Mouse (Mus musculus): Measurements from ENCODE around the gene Ldlrad3.

Ldlrad3 gene

DNA sequence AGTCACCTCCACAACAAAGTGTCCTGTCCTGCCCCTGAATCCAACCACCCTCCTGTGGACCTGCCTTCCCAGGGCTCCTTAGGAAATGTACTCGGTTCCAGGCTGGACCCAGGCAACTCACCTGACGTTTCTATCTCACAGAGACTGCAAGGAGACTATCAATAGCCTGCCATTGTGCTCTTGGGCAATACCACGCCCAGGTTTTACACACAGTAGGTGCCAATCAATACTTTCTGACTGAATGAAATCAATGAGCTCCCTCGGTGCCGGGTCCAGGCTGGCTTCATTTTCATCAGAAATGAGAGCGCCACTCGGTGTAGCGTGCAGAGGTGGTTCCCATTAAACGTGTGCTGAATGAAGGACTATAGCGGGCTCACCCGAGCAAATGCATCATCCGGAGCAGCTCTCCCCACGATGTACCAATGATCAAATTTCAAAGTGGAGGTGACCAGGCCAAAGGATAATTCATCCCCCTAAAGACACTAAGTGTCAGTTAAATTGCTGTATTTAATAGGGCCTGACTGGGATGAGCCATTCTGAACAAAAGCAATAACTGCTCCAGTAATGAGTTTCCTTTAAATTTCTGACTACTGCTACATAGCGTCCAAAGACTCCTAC lies 43.4 kb downstream of the Ldlrad3 start:
- 85% methylated on average over 14 of the region's 14 CpGs for WGBS

DNA sequence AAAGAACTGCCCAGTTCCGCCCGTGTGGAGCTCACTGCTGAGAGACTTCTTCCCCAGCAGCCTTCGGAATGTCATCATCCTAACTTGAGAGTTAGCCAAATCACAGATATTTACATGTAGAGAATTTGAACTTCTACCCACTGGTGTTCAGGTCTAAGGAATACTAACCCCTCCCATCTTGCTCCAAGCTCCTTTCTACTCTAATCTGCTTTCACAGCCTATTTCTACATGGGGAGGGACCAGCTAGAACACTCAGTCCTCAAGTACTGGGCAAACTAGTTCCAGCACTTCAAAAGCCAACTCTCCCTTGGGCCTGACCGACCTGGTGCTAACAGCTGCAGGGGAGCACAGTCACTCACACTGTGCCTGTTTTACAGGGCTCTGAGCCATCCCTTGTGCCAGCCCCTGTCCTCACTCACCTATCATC lies 44.0 kb downstream of the Ldlrad3 start:
- WGBS: 58% methylated on average over 4 of the region's 4 CpGs

DNA sequence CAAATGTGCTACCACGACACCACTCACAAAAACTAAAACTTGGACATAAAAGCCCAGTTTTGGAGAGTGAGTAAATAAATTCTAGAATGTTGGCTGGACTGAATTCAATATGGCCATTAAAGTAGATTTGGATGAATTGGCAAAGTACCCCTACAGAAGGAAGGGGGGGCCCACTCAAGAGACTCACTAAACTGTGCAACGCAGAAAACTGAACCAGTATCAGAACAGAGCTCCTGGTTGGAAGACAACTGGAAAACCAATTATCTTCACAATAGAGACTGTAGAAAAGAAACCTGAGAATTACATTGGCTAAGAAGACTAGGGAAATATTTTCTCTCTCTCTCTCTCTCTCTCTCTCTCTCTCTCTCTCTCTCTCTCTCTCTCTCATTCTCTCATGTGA lies 45.0 kb downstream of the Ldlrad3 start:
- 91% methylated on average over 2 of the region's 2 CpGs for WGBS

DNA sequence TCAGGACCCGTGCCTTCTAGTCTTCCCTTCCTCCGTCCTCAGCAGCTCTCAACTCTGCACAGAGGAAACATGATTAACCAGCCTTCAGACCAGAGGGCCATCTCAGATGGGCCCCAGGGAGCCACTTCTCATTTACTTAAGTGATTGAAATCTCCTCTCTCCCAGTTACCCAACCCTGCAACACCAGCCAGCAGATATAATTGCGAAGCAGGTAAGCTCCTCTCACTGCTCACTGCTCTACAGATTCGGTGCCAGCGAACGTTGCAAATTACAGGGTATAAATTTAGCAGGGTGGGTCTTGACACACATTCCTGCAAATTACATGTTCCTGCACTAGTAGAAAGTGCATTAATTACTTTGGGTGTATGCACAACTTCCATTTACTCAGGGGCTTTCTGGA lies 48.3 kb downstream of the Ldlrad3 start:
- WGBS: 61% methylated on average over 6 of the region's 6 CpGs

DNA sequence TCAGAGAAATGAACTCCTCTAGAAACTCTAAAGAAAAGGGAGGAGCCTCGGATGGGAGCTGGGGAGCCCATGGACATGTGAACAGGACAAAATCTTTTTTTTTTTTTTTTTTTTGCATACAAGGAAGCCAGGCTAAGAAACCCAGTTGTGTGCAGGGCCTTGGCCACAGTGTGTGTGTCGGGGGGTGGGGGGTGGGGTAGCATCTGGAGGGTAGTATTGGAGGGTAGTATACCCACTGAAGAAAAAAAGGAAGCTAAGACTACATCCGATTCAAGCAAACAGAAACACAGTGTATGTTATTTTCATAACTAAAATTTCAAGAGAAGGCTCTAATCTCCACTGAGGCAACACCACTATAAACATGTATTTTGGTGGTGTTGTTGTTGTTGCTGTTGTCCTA lies 50.0 kb downstream of the Ldlrad3 start:
- 80% methylated on average over 3 of the region's 3 CpGs for WGBS

DNA sequence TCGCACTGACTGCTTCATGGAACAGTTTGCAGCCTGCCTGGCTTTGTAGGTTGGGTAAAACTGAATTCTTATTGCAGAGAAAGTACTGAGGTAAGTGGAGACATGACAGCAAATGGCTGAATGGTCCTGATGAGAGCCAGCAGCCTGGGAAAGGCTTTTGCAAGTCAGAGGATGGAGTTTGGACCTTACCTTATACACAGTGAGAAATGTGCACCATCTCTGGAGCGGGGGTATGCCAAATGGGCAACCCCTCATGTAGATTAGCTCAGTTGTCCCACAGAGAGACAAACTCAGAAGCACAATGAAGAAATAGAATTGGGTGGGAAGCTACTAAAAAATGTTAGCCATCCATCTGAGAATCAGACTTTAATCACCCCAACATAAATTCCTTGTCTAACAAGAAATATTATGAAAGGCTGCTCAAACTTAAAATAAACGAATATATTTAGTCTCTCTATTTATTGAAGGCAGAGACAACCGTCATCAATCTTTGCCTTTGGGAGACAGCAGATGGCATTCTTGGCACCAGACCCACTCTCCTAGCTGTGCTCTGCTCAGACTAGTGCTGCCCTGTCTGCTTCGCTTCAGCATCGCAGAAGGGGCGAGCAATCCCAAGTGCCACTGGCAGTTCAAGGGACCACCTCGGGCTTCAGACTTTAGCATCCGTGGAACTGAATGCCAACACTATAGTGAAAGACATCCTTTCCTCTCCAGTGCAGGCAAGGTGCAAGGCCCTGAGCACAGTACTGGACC lies 51.5 kb downstream of the Ldlrad3 start:
- WGBS: 32% methylated on average over 9 of the region's 9 CpGs

DNA sequence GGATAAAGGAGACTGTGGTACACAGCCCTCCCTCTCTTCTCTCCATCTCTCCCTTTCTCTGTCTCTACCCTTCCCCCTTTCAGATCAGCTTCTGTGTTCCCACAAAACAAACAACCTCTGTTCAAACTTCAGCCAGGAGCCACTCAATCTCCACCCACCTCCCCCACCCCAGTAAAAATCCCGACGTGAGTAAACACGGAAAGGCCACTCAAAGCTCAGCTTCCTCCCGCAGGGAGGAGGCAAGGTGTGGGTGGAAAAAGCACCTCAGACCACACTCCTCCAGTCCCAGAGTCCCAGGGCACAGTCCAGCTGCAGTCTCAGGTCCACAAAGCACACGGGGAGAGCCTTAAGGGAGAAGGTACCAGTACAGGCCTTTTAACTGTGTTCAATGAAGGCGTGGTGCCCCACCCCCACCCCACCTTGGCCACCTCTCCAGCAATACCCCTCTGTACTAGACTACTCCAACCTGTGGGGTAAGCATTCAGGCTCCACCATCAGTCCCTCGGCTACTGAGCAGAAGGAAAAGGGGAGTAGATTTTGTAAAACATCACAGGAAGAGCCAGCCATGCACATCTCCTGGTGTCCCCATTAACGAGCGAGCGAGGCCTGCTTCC lies 53.1 kb downstream of the Ldlrad3 start:
- WGBS: 50% methylated on average over 10 of the region's 10 CpGs

DNA sequence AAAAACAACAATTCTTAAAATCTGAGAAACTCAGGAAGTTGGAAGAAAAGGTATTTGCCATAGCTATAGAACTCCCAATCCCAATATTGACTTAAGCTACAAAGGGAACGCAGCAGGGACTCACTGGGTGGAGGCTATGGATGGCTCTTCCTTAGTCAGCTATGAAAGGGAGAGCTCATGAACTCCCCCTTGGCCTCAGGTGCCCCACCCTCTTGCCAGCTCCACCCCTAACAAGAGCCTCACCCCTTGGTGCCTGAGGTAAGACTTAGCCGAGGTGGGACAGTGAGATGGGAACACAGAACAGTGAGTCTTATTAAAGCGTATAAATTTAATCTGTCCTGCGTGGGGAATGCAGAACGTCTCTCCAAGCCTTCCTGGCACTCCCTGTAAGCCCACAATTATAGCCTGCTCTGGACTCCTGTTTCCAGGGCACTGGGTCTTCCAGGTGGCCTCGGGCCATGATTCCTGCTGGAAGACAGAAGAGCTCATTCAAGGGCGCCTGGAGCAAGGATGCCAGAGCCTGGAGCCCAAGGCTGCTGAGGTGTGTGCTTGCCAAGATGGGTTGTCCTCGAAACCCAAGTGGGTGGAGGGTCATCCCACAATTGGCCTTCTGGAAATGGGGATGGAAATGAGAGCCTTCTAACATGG lies 55.9 kb downstream of the Ldlrad3 start:
- 55% methylated on average over 8 of the region's 8 CpGs for WGBS

DNA sequence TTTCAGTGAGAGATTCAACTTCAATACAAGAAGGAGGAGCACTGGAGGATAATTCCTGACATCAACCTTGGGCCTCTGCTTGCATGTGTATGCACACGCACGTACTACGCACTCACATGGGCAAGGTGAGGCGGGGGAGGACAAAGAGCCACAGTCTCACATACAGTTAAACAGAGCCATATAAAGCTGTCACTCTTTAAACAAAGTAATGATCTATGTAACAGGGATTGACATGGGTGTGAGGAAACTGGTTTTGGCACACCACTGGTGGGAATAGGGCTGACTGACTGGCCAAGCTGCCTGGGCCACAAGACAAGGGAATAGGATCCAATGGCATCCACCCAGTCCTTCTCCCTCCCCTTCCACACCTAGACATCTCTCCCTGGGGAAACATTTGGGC lies 57.0 kb downstream of the Ldlrad3 start:
- 90% methylated on average over 4 of the region's 4 CpGs for WGBS

DNA sequence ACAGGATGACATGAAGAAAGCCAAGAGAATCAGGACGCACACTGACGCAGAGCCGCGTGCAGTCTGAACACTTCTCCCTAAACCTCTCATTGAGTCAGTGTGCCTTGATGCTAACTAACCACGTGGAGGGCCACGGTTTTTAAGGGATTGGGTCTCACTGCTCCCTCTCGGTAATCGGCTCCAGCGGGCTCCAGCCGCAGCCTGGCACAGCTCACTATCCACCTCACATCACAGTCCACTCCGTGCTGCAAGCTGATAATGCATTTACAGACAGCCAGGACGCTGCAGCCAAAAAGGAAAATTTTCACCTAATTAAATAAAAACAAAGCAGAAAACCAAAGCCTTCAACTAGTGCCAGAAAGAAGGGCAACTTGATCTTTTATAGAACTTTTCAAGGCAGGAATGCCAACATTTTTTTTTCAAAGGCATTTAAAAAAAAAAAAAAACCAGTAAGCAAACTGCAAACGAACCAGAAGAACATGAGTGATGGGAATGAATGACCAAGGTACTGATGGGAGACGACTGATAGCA lies 57.6 kb downstream of the Ldlrad3 start:
- 65% methylated on average over 14 of the region's 14 CpGs for WGBS

DNA sequence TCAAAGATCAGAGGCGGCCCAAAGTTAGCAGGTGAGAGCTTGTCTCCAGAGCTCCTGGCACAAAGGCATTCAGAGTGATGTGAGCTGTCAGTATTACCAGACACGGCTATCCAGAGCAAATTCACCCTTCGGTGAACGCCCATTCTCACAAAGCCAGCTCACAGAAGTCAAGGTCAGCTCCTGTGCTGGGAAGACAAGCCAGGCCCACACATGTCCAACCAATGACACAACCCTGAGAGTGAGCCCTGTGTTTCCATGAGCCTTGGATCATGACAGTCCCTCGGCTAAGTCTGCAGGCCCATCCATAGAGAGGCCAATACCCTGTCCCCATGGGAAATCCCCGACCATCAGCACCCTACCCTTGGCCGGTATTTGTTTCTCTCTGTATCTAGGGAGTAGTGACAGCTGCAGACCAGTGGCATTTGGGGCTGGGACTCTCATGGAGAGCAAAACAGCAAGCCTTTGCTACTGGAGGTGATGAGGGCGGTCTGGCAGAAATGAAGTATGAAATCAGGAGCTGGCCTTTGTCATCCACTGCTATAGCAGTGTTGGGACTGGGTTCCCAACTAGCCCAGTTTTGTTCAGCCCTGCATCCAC lies 58.3 kb downstream of the Ldlrad3 start:
- WGBS: 89% methylated on average over 8 of the region's 8 CpGs

DNA sequence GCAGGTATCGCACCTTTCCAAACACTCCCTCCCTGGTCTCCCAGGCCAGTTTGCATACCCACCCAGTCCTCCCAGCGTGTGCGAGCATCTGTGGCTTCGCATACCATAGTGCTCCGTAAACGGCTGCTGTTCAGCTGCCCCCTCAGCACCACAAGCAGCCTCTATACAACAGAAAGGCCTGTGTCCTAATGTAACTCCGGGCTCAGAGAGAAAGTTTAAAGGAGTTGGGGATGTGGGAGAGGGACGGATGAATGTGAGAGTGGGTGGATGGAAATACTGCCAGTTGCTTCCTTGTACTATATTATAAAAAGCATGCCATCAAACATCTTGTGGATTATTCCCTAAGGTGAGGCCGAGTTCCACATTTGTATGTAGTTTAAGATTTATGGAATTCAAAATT lies 59.0 kb downstream of the Ldlrad3 start:
- 45% methylated on average over 9 of the region's 9 CpGs for WGBS

DNA sequence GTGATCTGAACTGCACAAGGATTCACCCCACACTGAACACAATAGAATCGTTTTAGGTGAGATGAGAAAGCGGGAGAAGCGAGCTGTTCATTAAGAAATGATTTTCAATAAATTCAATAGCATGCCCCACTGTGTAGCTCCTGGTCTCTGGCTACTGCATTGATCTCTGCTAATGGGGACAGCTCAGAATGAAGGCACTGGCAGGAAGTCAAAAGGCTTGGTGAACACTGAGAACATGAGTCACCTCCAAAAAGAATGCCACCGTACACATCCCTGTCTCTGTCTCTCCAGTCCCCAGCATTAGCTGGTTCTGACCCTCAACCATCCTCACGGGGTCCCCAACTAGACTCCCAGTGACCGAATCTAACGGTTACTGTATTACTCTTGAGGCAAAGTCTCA lies 60.1 kb downstream of the Ldlrad3 start:
- 80% methylated on average over 7 of the region's 7 CpGs for WGBS

DNA sequence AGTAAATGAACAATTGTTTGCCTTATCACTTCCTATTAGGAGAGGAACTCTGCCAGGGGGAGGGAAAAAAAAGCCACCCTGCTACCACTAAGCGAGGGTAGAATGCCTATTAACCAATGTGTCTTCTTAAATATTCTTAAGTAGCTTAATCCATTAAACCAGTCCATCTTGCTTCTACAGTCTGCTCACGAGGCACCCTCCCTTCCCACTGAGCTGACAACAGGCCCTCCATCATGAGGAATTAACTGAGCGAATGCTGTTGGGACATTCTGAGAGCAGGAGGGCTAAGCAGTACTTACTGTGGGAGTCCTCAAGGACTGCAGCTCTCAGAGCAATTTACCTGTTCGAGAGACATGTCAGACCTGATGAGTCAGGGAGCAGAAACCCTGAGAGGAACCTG lies 61.1 kb downstream of the Ldlrad3 start:
- WGBS: 91% methylated on average over 4 of the region's 4 CpGs

DNA sequence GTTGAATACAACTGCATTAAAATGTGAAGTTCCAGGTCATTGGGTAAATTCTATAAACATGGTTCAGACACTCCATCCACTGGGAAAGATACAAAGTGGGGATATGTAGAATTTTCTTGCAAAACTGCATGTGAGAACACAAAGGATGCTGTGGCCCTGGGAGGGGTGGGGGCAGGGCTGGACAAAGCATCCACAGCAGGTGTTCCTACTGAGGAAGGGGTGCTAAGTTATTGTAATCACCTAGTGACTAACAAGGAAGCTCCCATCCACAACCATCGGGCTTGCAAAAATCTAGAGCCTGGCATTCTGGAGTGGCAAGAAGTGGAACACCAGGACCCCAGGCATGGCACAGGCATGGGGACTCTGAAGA lies 64.1 kb downstream of the Ldlrad3 start:
- 61% methylated on average over 1 of the region's 1 CpGs for WGBS

DNA sequence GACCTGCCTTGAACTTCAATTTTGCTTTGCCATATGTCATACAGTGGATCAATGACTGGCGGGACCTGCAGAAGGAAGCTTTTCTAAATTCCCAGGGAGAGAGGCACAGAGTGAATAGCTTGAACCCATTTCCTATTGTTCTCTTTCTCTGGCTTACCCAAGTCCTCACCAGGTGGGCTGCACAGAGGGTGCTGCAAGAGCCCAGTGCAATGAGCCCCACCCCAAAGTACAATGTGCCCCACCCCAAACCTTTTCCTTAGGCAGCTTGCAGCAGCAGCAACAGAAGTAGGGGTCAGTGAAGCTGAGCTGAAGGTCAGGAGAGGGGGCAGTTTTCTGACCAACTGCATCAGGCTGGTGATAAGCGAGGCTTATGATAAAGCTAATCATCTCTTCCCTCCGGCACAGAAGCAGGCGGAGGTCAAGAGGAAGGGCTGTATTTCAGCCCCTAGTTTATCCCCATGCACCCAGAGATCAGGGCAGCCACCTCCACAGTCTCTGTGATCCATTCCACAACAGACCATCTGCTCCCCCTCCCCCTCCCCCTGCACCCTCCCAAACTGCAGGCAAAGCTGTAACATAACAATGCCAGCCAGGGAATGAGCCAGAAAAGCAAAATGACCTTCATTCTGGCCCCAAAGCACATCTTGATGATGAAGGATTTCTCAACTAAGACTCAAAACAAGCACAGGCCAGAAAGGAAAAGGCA lies 64.6 kb downstream of the Ldlrad3 start:
- 90% methylated on average over 4 of the region's 4 CpGs for WGBS

DNA sequence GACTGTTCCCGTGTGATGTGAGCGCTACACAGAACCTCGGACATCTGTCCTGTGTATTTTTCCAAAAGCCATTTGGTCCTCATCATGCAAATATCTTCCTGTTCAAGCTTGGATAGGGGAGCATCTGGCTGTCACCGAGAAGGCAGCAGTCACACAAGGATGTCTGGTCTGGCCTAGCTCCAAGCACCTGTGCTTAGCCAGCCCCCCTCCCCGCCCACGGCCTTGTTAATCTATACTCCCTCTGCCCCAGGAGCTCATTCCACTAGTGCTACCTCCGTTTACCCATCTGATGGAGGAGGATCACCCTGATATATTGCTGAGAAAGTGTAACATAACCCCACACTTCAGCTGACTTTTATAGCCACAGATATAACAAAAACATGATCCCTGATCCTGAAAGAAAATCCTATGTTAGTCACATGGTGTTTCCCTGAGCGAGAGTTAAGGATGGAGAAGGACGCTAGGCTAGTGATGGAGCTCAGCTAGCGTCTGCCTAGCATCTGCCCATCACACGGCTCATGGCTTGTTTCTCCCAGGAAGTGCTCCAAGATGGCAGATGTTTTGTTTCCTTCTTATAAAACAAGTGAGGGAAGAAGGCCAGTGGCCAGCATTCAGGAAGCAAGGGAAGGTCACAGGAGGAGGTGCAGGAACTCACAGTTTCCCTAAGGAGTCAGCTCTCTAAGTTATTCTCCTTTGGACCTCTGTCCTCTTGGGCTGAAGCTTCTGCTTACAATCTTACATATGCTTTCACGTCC lies 66.3 kb downstream of the Ldlrad3 start:
- WGBS: 58% methylated on average over 12 of the region's 12 CpGs

DNA sequence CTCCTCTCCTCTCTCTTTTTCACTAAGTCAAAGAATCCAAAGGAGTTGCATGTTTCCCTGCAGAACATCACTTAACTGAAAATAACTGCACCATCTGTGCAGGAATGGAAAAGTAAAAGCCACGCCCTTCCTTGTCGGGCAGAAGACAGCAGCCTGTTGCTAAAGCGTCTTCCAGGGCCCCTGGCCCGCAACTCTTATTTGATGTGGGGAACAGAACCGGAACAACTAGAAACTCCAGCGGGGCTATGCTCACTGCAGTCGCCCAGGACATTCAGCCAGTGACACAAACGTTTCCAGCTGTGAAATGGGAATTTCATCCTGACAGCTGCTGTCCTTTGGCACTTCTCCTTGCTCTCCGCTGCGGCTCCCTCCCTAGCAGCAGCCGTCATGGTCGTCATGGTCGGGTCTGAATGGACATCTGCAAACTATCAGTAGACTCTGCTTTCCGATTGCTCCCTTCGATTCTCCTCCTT lies 67.2 kb downstream of the Ldlrad3 start:
- WGBS: 34% methylated on average over 15 of the region's 15 CpGs

DNA sequence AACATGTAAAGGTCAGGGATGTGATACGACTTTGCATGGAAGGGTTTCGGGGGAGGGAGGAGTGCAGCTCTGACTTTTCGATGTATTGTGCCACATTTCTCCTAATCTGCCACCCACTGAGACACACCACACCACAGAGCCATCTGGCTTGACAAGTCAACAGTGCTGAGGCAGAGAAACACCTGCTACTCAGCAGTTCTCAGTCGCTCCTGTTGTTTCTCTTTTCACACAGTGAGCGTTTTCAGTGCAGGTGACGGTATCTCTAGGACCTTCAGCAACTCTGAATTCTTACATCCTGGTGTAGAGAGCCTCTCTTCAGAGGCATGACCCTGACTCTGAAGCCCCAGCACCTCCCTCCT lies 68.8 kb downstream of the Ldlrad3 start:
- WGBS: 54% methylated on average over 6 of the region's 6 CpGs

DNA sequence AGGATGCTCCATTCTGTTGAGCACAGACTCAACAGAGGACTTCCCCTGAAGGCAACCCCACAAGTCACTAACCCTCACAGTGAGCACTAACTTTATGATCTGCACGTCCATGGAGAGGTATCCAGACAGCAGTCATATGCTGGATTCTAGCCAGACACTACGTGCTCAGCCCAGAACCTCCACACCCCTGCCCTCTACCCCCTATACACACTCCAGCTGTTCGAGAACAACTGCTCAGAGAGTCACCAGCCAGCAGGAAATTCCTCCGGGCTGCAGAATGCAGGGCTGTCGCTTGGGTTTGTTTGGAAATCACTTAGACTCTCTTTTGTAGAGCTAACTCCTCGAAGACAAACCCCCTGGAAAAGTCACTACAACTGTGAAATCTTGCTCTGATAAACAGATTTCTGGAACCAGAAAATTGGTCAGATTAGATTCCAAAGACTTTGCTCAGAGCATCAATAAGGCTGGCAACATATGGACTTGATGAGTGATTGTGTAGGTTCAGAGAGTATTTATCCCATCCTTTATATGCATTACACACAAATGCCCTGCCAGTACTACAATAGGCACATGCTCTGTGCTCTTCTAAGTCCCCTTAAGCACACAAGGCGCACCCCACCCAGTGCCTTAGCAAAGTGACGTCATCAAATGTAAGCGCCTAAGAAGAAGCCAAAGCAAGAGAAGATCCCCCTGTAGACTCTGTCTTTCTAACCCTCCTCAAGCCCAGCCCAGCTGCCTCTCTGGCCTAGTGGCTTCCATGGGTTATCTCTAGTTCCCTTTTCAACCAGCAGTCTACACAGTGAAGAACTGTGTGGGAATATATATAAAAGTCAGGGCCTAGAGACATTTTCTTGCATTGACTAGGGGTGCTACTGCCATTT lies 69.4 kb downstream of the Ldlrad3 start:
- 72% methylated on average over 9 of the region's 9 CpGs for WGBS

All from cerebral cortex, adult 2 months (tissue).